Mouse (Mus musculus): ENCODE measurements around the gene Pak3.

DNA sequence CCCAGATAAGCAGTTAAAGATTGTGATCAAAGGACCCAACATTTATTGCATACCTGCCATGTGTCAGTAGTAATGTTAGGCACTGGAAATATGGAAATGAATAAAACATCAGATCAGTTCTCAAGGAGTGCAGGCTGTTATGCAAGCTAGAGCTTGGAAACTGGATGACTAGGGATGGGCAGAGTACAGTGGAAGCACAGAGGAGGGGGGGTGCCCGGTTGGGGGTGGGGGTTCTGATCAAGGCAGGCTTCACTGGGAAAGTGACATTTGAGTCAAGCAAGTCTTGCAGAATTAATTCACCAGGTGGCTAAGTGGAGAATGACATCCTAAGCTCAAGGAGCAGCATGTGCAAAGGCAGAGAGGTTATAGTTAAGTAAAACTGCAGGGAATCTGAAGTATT, 1.8 kb downstream of the Pak3 start:
- no peak for TF ChIP-seq EP300 (IDR thresholded peaks at IDR 0.05)
- TF ChIP-seq CTCF (IDR thresholded peaks at IDR 0.05), result no peak
